Mouse (Mus musculus) urinary bladder, adult 2 months (tissue): Measurements from ENCODE around the gene Arel1. TPM values are rescaled to one million over a fixed set of nuclear protein-coding genes. Genes with fewer than 3 reads are reported as not detected.

Experiments
- DNase-seq: peaks from one replicate; pipeline ENCODE4 v3.0.0; 2022; ENCODE audit warnings: low spot score
- polyA plus RNA-seq: library from polyadenylated mRNA; depleted of rRNA; stranded (reverse); fragments of >200 nt; gene quantifications from 2 replicates; pipeline ENCODE4 v1.2.3, GENCODE M21; 2012; rRNA removed

The Arel1 gene
- polyA plus RNA-seq, 1 experiment = 22.3 TPM

GRCm38 (mm10) chr12:84907024-84907626 lies 63.6 kb downstream of the Arel1 start:
- no peak for DNase-seq

- DNase-seq = no peak
Measured at GRCm38 (mm10) chr12:84904399-84904798, 66.3 kb downstream of the Arel1 start.

DNA sequence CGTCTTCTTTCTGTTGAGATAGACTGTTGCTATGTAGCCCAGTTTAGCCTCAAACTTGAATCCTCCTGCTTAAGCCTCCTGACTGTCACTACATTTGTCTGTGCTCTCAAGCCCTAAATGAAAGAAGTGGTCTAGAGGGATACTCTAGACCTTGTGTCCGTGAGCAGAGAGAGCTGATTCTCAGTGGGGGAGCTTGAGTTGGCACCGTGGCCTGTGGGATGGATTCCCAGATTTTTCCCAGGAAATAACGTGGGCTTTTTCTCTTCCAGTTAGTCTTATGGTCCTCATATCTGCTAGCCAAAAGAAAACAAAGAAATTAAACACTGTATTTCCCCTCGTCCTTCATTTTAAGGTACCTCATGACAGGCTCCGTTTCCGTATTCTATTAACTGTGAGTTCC lies 70.4 kb downstream of the Arel1 start:
- no peak for DNase-seq

- no peak for DNase-seq
Measured at GRCm38 (mm10) chr12:84897322-84897721, 73.4 kb downstream of the Arel1 start.

DNA sequence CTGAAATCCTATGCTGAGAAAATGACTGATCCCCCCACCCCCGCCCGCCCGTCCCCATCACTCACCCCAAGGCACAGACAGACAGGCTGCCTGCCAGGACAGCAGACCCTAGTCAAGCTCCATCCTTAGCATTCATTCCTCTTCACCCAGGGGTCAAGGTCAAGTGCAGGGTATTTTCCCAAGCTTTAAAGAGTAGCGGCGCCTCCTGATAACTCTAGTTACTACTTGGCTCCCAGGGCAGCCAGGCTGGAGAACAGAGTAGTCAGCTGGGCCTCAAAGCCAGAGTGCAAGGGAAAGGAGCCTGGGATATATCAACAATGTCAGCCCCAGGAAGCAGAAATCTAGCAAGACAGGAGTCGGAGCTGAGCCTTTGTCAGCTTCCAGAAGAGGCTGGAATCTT lies 74.5 kb downstream of the Arel1 start:
- DNase-seq = no peak

DNA sequence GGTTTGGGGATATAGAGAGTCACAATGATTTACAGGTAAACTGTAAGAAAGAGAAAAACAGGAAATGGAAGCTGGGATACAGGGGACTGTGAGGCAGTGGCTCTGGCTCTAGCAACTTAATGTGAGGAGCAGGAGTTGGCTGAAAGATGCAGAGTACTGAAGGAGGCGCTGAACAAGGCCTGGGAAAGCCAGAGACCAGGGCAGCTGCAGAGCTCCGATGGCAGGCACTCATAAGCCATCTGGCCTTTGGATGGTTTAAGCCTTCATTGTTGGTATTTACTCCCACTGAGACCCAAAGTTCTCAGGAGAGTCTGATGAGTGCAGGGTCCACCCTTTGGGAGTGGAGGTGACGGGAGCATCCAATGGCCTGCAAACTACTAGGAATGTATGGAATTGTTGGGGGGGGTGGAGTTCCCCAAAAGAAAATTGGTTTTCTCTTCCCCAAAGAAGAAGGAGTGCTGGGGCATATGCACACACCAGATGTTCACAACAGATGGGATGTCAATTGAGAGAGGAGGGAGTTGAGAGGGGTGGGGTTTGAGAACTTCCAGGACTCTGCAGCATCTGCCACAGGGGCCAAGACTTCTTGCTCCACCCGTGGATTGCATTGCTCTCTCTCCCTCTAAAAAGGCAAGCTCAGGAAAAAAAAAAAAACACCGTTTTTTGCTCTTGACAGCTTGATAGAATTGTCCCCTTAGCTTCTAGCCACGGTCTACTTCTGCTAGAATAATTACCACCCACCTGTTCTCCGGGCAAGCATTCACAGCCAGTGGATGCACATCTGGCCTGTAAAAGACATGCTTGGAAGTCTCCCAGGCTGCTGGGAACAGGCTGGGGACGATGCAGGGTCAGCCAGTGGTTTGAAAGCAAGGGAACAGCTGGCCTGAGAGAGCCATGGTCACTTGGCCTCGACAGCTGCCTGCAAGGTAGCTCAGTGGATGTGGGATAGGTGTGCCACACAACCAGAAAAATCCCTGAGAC lies 76.8 kb downstream of the Arel1 start:
- DNase-seq = no peak

DNA sequence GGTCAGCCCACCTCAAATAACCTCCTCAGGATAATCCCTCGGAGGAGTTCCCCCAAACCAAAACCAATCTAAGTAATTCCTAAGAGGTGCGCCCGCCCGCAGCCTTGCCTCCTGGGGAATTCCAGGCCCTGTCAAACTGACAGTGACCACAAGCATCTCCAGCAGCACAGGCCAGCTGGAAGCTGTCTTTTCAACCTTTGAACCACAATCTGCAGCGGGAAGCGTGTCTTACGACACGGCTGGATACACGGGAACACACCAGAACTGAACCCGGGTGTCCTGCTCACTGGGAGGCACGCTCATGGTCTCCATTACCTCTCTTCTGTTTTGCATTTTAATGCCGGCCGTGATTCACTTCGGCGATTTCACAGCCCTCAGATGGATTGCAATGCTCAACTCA lies 80.4 kb downstream of the Arel1 start:
- DNase-seq = no peak

GRCm38 (mm10) chr12:84885107-84885876 lies 85.4 kb downstream of the Arel1 start:
- no peak for DNase-seq

DNA sequence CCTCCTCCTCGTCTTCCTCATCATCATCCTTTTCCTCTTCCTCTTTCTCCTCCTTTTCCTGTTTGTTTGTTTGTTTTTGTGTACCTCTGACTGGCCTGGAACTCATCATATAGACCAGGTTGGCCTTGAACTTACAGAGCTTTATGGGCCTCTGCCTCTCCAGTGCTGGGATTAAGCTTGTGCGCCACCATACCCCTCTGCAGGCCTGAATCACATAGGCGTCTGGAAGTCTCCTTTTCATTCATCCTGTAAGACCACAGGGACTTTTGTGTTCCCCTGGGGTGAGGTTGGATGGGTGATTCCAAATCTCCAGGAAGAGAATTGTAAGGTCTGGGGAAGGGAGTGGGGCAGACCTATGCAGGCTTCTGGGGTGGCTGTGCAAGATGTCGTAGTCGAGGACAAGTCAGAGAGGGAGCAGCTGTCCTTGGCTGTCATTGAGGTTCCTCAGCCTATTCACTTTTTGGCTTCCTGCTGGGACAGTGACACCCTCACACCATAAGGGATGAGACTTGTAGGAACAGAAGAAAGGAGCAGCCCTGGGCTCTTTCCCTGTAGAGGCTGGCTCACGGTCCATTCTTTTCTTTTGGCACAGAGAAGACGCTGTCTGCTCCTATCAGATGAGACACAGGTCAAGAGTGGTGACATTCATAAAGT lies 86.2 kb downstream of the Arel1 start:
- no peak for DNase-seq

- DNase-seq = no peak
Measured at GRCm38 (mm10) chr12:84882796-84883195, 87.9 kb downstream of the Arel1 start.

- DNase-seq = no peak
Measured at GRCm38 (mm10) chr12:84880091-84880490, 90.6 kb downstream of the Arel1 start.

GRCm38 (mm10) chr12:84876481-84877121 lies 94.1 kb downstream of the Arel1 start, which contains the start of gene Ltbp2:
Gene Ltbp2 (minus strand): TSS chr12:84876532.
- peak; percentile 81 for DNase-seq

GRCm38 (mm10) chr12:84875761-84876480 lies 94.8 kb downstream of the Arel1 start:
- DNase-seq = no peak

DNA sequence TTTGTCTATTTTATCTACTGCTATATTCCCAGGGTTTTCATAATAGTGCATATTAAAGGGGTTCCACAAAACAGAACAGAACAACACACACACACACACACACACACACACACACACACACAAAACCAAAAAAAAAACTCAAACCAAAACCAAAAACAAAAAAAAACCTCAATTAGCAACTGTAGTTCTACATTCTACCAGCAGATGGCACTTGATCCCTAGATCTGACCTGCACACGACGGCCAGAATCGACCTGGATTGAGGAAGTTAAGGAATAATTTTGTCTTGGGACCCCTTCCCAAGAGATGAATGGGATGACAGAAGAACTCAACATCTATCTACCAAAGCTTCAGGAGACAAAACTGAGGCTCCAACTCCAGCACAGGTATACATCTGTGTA lies 97.3 kb downstream of the Arel1 start:
- no peak for DNase-seq

DNA sequence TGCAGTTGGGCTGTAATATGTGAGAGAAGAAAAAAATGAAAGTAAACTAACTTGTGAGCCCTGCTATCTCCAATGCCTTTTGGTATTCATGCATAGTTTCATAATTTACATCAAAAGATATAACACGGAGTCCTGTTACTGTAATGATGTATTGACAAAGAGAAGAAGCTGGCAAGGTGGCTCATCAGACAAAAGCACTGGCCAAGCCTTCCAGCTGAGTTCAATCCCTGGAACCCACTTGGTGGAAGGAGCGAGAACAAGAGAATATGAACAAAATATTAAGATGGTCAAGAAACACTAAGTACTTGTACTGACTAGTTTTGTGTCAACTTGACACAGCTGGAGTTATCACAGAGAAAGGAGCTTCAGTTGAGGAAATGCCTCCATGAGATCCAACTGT lies 98.4 kb downstream of the Arel1 start:
- no peak for DNase-seq

Other genes starting within 250 kb of the Arel1 start
- 85.8 and 90.2 TPM in 2 replicates for gene Npc2, start 197.7 kb downstream of the Arel1 start, polyA plus RNA-seq
- gene Isca2, start 197.6 kb downstream of the Arel1 start, polyA plus RNA-seq = 68.2 and 88.9 TPM in 2 replicates
- gene Ltbp2, start 94.4 kb downstream of the Arel1 start, polyA plus RNA-seq = 0.99 and 1.7 TPM in 2 replicates
- gene Fcf1, start within 50 bp of the Arel1 start, polyA plus RNA-seq = 102 and 107 TPM in 2 replicates
- gene Ylpm1, start 25.4 kb upstream of the Arel1 start, polyA plus RNA-seq = 26.9 and 31.9 TPM in 2 replicates
- 2.3 and 2.7 TPM in 2 replicates for gene Prox2, start 139.9 kb upstream of the Arel1 start, polyA plus RNA-seq
- 128 and 139 TPM in 2 replicates for gene Dlst, start 139.9 kb upstream of the Arel1 start, polyA plus RNA-seq
- 0.32 and 0.34 TPM in 2 replicates for gene Rps6kl1, start 180.4 kb upstream of the Arel1 start, polyA plus RNA-seq
- 6.0 and 7.7 TPM in 2 replicates for gene Pgf, start 206.9 kb upstream of the Arel1 start, polyA plus RNA-seq
- gene Eif2b2, start 248.6 kb upstream of the Arel1 start, polyA plus RNA-seq = 73.8 and 82.6 TPM in 2 replicates